Mouse (Mus musculus) R1 (cell line): Measurements from ENCODE around the gene Alkbh4.

Experiments
- DNase-seq: peaks from one replicate; pipeline ENCODE4 v3.0.0-alpha.2; 2018; ENCODE audit warnings: low read depth, low spot score

The Alkbh4 gene

GRCm38 (mm10) chr5:136135571-136136291 lies at the start of gene Alkbh4, which contains the start of gene Lrwd1:
Alkbh4 (plus strand) TSS chr5:136136146.
Lrwd1 (minus strand) TSS chr5:136136074.
- peak; percentile 99 for DNase-seq

GRCm38 (mm10) chr5:136086290-136086689 lies 49.7 kb upstream of the Alkbh4 start:
- DNase-seq = no peak

DNA sequence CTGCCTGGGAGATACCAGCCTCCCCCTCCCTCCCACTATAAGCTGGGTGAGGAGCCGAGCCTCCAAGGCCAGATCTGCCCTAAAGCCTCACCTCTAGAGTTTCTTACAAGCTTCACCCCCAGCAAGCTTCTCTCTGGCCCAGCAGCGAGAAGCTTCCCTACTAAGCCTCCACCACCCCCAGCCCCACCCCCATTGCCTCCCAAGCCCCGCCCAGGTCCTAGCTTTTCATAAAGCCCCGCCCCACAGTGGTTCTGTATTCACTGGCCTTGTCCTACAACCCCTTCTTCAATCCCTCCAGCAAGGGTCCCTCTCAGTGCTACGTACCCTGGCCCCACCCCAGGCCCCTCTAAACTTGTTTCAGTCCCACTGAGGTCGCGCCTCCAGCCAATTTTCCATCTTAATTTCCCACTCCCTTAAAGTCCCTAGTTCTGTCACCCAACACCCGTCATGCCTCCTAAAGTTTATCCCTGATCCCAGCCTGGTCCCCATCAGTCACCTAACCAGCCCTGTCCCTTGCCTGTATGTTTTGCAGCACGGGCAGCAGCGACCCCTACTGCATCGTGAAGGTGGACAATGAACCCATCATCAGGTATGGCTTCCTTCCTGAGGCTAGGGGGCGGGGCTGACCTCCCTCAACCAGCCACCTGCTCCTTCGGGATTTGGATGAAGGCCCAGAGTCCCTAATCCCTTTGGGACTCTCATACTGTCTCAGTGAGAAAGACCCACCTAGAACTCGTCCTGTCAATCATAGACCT lies 46.9 kb upstream of the Alkbh4 start:
- peak; percentile 52 for DNase-seq

DNA sequence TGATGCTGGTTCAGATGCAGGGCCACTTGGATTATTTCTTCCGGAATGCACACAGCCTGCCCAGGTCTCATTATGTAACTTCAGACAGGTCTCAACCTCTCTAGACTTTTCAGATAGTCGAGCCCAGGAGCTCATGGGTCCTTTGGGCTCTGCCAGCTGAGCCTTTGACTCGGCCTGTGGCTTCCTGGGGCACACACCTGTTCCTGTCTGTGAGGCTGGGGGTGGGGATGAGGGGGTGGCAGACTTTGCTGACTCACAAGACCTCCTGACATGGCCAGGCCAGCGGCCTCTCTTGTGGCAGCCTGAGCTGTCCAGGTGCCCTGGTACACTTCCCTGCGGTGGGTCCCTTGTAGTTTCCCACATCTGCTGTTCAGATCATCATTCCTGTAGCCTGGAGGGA lies 44.0 kb upstream of the Alkbh4 start:
- DNase-seq = no peak

DNA sequence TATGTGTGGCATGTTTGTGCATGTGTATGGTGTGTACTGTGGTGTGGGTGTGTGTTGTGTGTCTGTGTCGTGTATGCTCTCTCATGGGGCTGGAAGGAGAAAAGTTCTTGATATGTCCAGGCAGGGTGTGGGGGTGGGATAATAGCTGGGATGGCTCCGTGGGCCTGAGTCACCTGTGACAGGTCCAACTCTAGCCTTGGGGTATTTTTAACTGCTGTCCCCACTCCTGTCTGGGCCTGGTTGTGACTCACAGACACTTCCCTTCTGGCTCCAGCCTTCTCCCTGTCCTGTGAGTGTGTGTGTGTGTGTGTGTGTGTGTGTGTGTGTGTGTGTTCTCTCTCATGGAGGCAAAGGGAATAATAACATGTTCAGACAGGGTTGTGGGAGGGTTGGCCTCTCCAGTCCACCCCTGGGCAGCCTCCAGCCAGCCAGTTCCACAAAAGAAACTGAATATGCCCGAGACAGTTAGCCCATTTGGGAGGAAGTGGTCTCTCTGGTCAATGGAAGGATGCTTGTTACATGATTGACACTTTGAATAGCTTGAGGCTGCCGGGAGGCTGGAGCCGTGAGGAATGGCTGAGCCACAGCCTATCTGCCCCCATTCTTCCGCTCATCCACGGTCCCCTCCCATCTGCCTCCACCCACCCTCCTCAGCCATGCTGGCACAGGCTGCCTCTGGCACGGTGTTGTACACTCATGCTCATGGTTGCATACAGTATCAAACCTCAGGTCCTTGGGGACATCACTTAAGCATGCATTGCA lies 41.5 kb upstream of the Alkbh4 start:
- no peak for DNase-seq

GRCm38 (mm10) chr5:136095089-136095488 lies 40.9 kb upstream of the Alkbh4 start:
- DNase-seq = no peak

GRCm38 (mm10) chr5:136098536-136098935 lies 37.4 kb upstream of the Alkbh4 start:
- no peak for DNase-seq

DNA sequence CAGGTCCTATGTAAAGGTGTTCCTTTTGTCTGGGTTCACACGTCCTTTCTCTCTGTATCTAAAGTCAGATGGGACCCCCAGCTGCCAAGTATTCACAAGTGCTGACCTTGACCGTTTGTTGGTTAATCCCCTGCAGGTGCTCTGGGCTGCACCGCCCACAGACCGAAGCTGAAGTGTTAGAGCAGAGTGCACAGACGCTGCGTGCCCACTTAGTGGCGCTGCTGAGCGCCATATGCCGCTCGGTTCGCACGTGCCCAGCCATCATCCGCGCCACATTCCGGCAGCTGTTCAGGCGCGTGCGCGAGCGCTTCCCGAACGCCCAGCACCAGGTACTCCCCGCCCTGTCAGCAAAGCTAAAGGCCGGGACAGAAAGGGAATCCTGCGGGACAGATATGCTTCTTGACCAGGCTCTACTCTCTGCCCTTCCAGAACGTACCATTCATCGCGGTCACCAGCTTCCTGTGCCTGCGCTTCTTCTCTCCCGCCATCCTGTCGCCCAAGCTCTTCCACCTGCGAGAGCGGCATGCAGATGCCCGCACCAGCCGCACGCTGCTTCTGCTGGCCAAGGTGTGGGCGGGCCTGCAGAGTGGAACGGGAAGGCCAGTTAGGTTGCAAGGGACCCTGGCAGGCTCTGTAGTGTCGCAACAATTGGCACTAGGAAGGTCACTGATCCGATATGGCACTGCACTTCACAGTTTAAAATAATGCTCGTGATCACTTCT lies 33.7 kb upstream of the Alkbh4 start:
- DNase-seq = peak; percentile 99

DNA sequence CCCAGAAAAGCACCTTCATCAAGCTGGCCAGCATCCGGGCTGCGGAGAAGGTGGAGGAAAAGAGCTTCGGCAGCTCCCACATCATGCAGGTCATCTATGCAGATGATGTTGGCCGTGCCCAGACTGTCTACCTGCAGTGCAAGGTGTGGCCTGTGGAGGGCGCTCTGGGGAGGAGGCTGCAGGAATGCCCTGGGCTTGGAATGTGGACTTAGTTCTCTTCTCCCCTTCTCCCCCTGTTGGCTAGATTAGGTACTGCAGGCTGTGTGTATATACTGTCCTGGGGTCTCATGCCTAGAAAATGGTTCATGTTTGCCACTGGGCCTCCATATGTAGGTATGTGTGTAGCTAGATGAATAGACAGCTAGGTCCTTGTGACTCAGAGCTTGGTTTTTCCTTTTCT lies 31.4 kb upstream of the Alkbh4 start:
- DNase-seq = peak; percentile 97

DNA sequence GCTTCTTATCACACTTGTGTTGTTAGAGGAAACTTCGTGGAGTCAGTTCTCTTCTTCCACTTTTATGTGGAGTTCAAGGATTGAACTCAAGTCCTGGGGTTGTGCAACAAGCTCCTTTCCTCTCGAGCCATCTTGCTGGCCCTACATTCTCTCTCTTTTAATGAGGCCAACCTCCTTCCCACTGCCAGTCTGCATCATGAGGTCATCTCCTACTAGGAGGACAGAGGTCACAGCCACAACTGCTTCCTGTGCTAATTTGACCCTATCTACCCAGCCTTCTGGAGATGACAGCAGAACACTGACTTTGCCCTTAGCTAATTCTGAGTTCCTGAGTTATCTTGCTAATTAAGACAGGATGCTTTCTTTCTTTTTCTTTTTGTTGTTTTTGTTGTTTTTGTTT lies 27.5 kb upstream of the Alkbh4 start:
- no peak for DNase-seq

DNA sequence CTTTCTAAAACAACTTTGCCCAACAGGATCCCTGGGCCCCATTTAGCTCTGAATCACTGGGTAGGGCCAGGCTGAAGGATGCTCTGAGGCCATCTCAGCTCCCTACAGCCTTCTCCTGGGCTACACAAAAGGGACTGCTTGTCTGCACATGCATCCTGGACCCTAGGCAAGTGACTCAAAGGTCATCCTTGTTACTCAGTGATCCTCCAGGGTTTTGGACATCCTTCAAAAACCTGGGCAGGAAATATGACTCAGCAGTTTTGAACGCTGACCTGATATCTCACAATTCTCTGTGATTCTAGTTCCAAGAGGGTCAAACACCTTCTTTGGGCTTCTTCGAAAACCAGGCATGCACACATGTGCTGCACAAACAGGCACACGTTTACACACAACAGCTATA lies 26.9 kb upstream of the Alkbh4 start:
- DNase-seq = peak; percentile 15

GRCm38 (mm10) chr5:136113546-136113945 lies 22.4 kb upstream of the Alkbh4 start:
- DNase-seq = peak; percentile 88

DNA sequence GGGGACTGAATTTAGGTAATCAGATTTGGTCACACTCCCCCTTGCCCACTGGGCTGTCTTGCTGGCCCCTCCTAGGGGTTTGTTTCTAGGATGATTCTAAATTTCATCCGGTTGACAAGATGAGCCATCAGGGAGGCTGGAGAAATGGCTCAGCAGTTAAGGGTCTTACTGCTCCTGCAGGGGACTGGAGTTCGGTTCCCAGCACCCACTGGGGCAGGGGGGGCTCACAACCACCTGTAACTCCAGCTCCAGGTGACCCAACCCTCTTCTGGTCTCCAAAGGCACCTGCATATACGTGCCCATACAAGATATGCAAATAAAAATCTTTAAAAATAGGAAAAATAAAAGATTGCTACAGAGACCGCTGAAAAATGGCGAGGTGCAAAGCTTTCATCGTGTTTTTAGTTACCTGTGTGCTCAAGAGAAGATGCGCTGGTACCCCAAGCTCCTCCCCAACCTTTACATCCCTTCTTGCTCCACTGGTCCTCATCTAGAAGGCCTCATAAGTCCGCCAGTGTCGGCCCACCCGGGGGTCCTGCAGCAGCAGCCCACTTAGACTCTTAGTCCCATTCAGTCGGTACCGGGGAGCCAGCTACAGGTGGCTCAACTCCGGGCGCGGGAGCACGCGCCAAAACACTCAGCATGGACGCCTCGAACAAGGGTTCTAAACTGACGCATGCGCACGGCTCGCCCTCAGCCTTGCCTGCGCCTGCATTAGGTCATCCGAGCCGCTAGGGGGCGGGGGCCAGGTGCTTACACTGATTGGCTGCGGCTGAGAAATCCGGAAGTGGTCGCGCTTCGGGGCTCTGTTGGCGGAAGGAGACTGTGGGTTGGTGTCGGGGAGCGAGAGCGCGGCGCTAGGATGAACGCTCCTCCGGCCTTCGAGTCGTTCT lies 19.8 kb upstream of the Alkbh4 start, which contains the start of gene Polr2j:
Polr2j (plus strand) TSS at position 741 of the 893 bp plus-strand sequence.
- peak; percentile 98 for DNase-seq

- no peak for DNase-seq
Observed at GRCm38 (mm10) chr5:136116784-136117112, 19.2 kb upstream of the Alkbh4 start.

- no peak for DNase-seq
Observed at GRCm38 (mm10) chr5:136122165-136122564, 13.8 kb upstream of the Alkbh4 start.

GRCm38 (mm10) chr5:136136292-136136990 lies 495 bp downstream of the Alkbh4 start:
- no peak for DNase-seq

DNA sequence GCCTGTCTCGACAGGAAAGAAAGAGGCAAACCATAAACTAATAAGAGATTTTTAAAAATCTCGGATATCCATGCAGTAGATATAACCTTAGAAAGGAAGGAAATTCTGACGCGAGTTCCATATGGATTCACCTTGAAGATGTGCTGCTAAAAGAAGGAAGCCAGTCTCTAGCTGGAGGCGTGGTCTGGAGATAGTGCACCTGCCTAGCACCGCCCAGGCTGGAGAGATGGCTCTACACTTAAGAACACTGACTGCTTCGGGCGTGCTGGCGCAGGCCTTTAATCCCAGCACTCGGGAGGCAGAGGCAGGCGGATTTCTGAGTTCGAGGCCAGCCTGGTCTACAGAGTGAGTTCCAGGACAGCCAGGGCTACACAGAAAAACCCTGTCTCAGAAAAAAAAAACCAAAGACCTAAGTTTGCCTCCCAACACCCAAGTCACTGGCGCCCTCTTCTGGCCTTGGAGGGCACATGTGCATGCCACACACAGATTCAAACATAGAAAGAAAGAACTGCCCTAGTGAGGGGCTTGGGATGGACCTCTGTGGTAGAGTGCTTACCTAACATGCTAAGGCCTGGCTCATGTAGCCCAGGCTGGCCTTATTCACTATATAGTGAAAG lies 1.8 kb downstream of the Alkbh4 start:
- DNase-seq = peak; percentile 85

GRCm38 (mm10) chr5:136139393-136139792 lies 3.4 kb downstream of the Alkbh4 start:
- no peak for DNase-seq

- DNase-seq = no peak
Observed at GRCm38 (mm10) chr5:136140057-136140482, 4.1 kb downstream of the Alkbh4 start.
